Mouse (Mus musculus): Measurements from ENCODE around the gene Ern1. TPM values are rescaled to one million over a fixed set of nuclear protein-coding genes. Genes with fewer than 3 reads are reported as not detected.

Ern1 gene
- polyA plus RNA-seq, 2 experiments: 6.4 to 12.5 TPM

DNA sequence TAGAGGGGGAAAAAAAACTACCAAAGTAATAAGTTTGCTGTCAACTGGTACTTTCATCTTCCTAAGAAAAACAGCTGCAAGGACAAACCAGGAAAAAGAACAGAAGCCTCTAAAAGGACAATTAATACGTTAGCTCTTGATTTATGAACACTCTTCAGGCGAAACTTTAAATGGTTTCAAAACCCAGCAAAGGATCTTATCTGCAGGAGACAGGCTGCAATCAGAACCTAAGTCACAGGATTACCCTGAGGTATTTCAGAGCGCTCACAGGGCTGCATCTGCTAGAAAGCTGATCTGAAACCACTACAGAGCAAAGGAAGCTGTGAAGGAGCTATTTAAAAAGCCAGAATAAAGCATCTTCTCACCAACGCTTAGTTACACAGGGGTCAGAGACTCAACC is 6.0 kb downstream of the Ern1 start:
- no peaks in the 10 kb centered on the region for H3K9me3 ChIP-seq (ENCODE audit: control insufficient read depth, low read length)
- no peak overlapping the region for H3K4me2 ChIP-seq (replicated peaks; ENCODE audit: low read depth, low read length, severe bottlenecking)
- H3K36me3 ChIP-seq (ENCODE audit: control insufficient read depth, insufficient read depth, low read length): no peaks in the 10 kb centered on the region
- H3K4me1 ChIP-seq (ENCODE audit: control insufficient read depth, insufficient read depth, low read length): peaks cover 9% of the 10 kb centered on the region
- 25% methylated on average over 4 of the region's 4 CpGs for WGBS
- no peaks in the 10 kb centered on the region for H3K27me3 ChIP-seq (ENCODE audit: control insufficient read depth, insufficient read depth, low read length)
- no peak overlapping the region for H3K27ac ChIP-seq (replicated peaks; ENCODE audit: low read depth, low read length)
- ATAC-seq (ENCODE audit: low FRiP score, low read depth): no peak
- DNase-seq (ENCODE audit: low spot score): no peak
- no peak overlapping the region for H3K4me3 ChIP-seq (replicated peaks; ENCODE audit: low read length)
- no peak for TF ChIP-seq POLR2A (IDR thresholded peaks at IDR 0.05; ENCODE audit: borderline replicate concordance, extremely low read depth, insufficient read depth, insufficient read length)
- no peak overlapping the region for H3K9ac ChIP-seq (ENCODE audit: low read depth, low read length, severe bottlenecking)

DNA sequence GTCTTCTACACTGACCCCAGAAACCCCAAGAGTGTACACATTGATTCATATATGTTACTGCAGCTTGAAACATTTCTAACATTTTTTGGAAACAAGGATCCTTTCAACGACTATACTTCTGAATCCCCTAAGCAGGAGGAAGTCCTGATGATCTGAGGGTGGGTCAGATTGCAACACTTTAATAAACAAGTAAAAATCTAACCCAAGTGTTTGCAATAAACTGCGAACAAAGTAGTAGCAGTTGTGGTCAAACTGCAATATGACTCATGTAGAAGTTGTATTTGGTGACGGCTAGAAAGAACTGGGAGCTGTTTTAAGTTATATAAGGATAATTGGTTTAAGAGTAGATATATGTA is 7.1 kb downstream of the Ern1 start:
- no peaks in the 10 kb centered on the region for H3K36me3 ChIP-seq (ENCODE audit: control insufficient read depth, insufficient read depth, low read length)
- WGBS: 61% methylated on average over 3 of the region's 3 CpGs
- H3K27ac ChIP-seq (replicated peaks; ENCODE audit: low read depth, low read length): no peak overlapping the region
- no peaks in the 10 kb centered on the region for H3K9me3 ChIP-seq (ENCODE audit: control insufficient read depth, low read length)
- no peak for TF ChIP-seq POLR2A (IDR thresholded peaks at IDR 0.05; ENCODE audit: borderline replicate concordance, extremely low read depth, insufficient read depth, insufficient read length)
- no peak overlapping the region for H3K9ac ChIP-seq (ENCODE audit: low read depth, low read length, severe bottlenecking)
- ATAC-seq (ENCODE audit: low FRiP score, low read depth): no peak
- H3K27me3 ChIP-seq (ENCODE audit: control insufficient read depth, insufficient read depth, low read length): no peaks in the 10 kb centered on the region
- no peak overlapping the region for H3K4me3 ChIP-seq (replicated peaks; ENCODE audit: low read length)
- H3K4me2 ChIP-seq (replicated peaks; ENCODE audit: low read depth, low read length, severe bottlenecking): no peak overlapping the region
- H3K4me1 ChIP-seq (ENCODE audit: control insufficient read depth, insufficient read depth, low read length): peaks cover 1% of the 10 kb centered on the region; the same call in 1 of the 2 replicates
- no peak for DNase-seq (ENCODE audit: low spot score)

DNA sequence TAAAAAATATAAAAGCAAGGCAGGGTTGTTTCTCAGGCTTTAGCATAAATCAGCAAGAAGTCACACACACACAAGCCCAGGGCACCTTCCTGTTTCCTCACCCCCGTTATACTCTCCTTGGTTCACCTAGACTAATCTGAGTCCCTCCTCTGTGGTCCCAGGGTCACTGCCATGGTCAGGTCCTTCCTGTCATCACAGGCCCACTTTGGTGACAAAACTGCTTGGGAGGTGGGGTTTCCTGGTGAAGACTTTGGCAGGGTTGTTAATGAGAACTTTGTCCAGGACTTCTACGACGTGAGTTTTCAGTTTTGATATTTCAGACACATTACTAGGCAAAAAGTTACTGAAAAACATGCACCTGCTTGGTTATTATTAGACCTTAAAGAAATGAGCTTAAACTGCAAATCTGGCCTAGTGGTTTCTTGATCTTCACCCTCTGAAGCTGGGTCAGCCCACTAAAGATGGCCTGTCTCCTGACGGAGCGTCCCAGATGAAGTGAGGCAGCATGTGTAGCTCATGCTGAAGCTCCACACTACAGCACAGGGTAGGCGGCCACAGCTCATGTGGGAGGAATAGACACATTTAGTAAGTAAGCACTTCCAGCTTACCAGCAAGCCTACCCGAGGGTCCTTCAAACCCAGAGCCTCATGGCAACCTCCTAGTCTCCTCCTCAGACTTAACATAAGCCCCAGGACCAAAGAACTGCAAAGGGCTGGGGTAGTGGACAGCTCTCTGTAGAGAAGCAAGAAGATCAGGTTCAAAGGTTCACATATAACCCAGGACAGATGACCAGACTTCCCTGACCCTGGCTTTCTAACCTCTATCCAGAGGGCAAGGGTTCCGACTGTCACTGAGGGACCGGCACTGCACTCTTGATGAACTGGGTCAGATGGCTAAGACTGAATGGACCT is 7.8 kb downstream of the Ern1 start:
- no peak for TF ChIP-seq POLR2A (IDR thresholded peaks at IDR 0.05; ENCODE audit: borderline replicate concordance, extremely low read depth, insufficient read depth, insufficient read length)
- H3K9ac ChIP-seq (ENCODE audit: low read depth, low read length, severe bottlenecking): no peak overlapping the region
- H3K4me3 ChIP-seq (replicated peaks; ENCODE audit: low read length): no peak overlapping the region
- ATAC-seq (ENCODE audit: low FRiP score, low read depth) (no peak), DNase-seq (ENCODE audit: low spot score) (no peak)
- no peak overlapping the region for H3K4me2 ChIP-seq (replicated peaks; ENCODE audit: low read depth, low read length, severe bottlenecking)
- no peaks in the 10 kb centered on the region for H3K9me3 ChIP-seq (ENCODE audit: control insufficient read depth, low read length)
- H3K27me3 ChIP-seq (ENCODE audit: control insufficient read depth, insufficient read depth, low read length): no peaks in the 10 kb centered on the region
- no peak overlapping the region for H3K27ac ChIP-seq (replicated peaks; ENCODE audit: low read depth, low read length)
- WGBS: 76% methylated on average over 9 of the region's 9 CpGs
- no peaks in the 10 kb centered on the region for H3K4me1 ChIP-seq (ENCODE audit: control insufficient read depth, insufficient read depth, low read length)
- no peaks in the 10 kb centered on the region for H3K36me3 ChIP-seq (ENCODE audit: control insufficient read depth, insufficient read depth, low read length)

DNA sequence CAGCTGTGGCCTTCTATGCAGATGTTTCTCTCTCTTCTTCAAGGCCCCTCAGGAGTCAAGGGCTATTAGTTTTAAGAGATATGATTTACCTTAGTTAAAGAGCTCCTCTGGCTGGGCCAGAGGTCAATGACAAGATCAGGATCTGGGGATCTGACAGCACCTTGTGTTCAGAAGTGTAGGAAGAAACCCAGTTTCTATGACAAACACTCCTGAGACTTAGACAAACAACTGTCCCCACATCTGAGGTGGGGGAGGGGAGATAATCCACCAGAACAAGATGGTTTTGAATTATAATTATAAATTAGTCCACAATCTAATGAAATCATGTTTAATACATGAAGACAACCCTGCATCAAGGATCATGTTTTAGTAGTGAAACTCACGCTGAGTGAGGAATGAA is 8.9 kb downstream of the Ern1 start:
- 45% methylated on average over 1 of the region's 1 CpGs for WGBS
- ATAC-seq (ENCODE audit: low FRiP score, low read depth) (no peak), DNase-seq (ENCODE audit: low spot score) (no peak)
- no peak overlapping the region for H3K9ac ChIP-seq (ENCODE audit: low read depth, low read length, severe bottlenecking)
- no peaks in the 10 kb centered on the region for H3K4me1 ChIP-seq (ENCODE audit: control insufficient read depth, insufficient read depth, low read length)
- no peak overlapping the region for H3K4me3 ChIP-seq (replicated peaks; ENCODE audit: low read length)
- H3K9me3 ChIP-seq (ENCODE audit: control insufficient read depth, low read length): no peaks in the 10 kb centered on the region
- H3K27ac ChIP-seq (replicated peaks; ENCODE audit: low read depth, low read length): no peak overlapping the region
- TF ChIP-seq POLR2A (IDR thresholded peaks at IDR 0.05; ENCODE audit: borderline replicate concordance, extremely low read depth, insufficient read depth, insufficient read length): no peak
- no peaks in the 10 kb centered on the region for H3K27me3 ChIP-seq (ENCODE audit: control insufficient read depth, insufficient read depth, low read length)
- H3K36me3 ChIP-seq (ENCODE audit: control insufficient read depth, insufficient read depth, low read length): no peaks in the 10 kb centered on the region
- H3K4me2 ChIP-seq (replicated peaks; ENCODE audit: low read depth, low read length, severe bottlenecking): no peak overlapping the region

DNA sequence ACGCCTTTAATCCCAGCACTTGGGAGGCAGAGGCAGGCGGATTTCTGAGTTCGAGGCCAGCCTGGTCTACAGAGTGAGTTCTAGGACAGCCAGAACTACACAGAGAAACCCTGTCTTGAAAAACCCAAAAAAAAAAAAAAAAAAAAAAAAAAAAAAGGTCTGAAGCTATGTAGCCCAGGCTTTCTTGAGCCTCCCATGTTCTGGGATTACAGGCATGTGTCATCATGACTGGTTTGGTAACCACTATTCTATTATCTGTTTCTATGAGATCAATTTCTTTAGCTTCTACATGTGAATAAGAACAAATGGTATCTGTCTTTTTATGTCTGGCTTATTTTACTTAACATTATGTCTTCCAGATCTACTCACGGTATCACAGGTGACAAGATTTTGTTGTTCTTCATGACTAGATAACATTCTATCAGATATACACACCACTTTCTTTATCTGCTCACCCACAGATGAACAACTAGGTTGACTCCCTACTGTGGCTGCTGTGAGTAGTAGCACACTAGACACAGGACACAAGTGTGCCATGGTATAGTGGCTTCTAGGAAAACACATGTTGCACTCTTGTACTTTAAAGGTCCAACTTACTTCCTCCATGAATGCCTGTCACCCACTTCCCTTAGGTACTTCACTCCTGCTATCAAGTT is 10.0 kb downstream of the Ern1 start:
- no peaks in the 10 kb centered on the region for H3K9me3 ChIP-seq (ENCODE audit: control insufficient read depth, low read length)
- no peak overlapping the region for H3K9ac ChIP-seq (ENCODE audit: low read depth, low read length, severe bottlenecking)
- H3K27ac ChIP-seq (replicated peaks; ENCODE audit: low read depth, low read length): no peak overlapping the region
- H3K4me2 ChIP-seq (replicated peaks; ENCODE audit: low read depth, low read length, severe bottlenecking): no peak overlapping the region
- ATAC-seq (ENCODE audit: low FRiP score, low read depth): no peak
- TF ChIP-seq POLR2A (IDR thresholded peaks at IDR 0.05; ENCODE audit: borderline replicate concordance, extremely low read depth, insufficient read depth, insufficient read length): no peak
- no peaks in the 10 kb centered on the region for H3K4me1 ChIP-seq (ENCODE audit: control insufficient read depth, insufficient read depth, low read length)
- no peaks in the 10 kb centered on the region for H3K27me3 ChIP-seq (ENCODE audit: control insufficient read depth, insufficient read depth, low read length)
- 95% methylated on average over 4 of the region's 4 CpGs for WGBS
- H3K36me3 ChIP-seq (ENCODE audit: control insufficient read depth, insufficient read depth, low read length): no peaks in the 10 kb centered on the region
- DNase-seq (ENCODE audit: low spot score): no peak
- no peak overlapping the region for H3K4me3 ChIP-seq (replicated peaks; ENCODE audit: low read length)
